Mouse (Mus musculus) spleen, adult 2 months (tissue): ENCODE measurements around the gene Kif5a. TPM values are rescaled to one million over a fixed set of nuclear protein-coding genes. Genes with fewer than 3 reads are reported as not detected.

ENCODE experiments used
- DNase-seq, 2 experiments: peaks; one replicate each; pipeline versions ENCODE4 v3.0.0 to v3.0.0-alpha.2; 2012 to 2021; ENCODE audit warnings: low spot score in 2 of 2, low read depth in 1 of 2
- H3K27ac ChIP-seq: fragments of 200-500 bp; 2 replicates; pipeline ENCODE4 v1.5.1; 2012; ENCODE audit warnings: low read length, inconsistent platforms; ENCODE audit not compliant: insufficient read depth
- H3K27me3 ChIP-seq: fragments of 200-500 bp; 2 replicates; pipeline ENCODE4 v1.6.1; 2012; ENCODE audit warnings: mild to moderate bottlenecking, moderate library complexity, low read length, inconsistent platforms; ENCODE audit not compliant: control insufficient read depth, insufficient read depth
- H3K36me3 ChIP-seq: fragments of 200-500 bp; 2 replicates; pipeline ENCODE4 v1.6.1; 2012; ENCODE audit warnings: mild to moderate bottlenecking, low read length, inconsistent platforms; ENCODE audit not compliant: control insufficient read depth, insufficient read depth
- H3K4me1 ChIP-seq: fragments of 200-500 bp; 2 replicates; pipeline ENCODE4 v1.6.1; 2011; ENCODE audit warnings: inconsistent platforms; ENCODE audit not compliant: control insufficient read depth, insufficient read depth, insufficient read length
- H3K4me3 ChIP-seq: fragments of 200-500 bp; 2 replicates; pipeline ENCODE4 v1.5.1; 2011; ENCODE audit warnings: mild to moderate bottlenecking, inconsistent platforms; ENCODE audit not compliant: insufficient read depth, insufficient read length; ENCODE audit errors: extremely low read depth
- CTCF ChIP-seq: fragments of 200-500 bp; IDR thresholded peaks from 2 replicates; pipeline ENCODE4 v1.5.1; 2011; ENCODE audit warnings: mild to moderate bottlenecking, inconsistent platforms; ENCODE audit not compliant: insufficient read depth, insufficient read length, insufficient replicate concordance; ENCODE audit errors: extremely low read depth
- POLR2A ChIP-seq: fragments of 200-500 bp; IDR thresholded peaks from 2 replicates; pipeline ENCODE4 v1.6.1; 2011; ENCODE audit warnings: low read depth, low read length, inconsistent platforms
- WGBS: fragments of 180-500 bp; shearing (Covaris S2); methylation state at CpG from one replicate; pipeline ENCODE4 v1.1.7; 2018; 5-methylcytosine and 5-hydroxymethylcytosine counted together
- polyA plus RNA-seq: library from polyadenylated mRNA; depleted of rRNA; stranded (reverse); fragments of >200 nt; gene quantifications from 2 replicates; pipeline ENCODE4 v1.2.3, GENCODE M21; 2012

Kif5a gene
- polyA plus RNA-seq, 1 experiment: 0.72 TPM

GRCm38 (mm10) chr10:127230693-127231092, 32.5 kb downstream of the Kif5a start:
- no peak for DNase-seq
- no peaks in the 10 kb centered on the region for H3K36me3 ChIP-seq
- 11% methylated on average over 12 of the region's 12 CpGs for WGBS
- H3K27me3 ChIP-seq: no peaks in the 10 kb centered on the region
- peaks cover 3% of the 10 kb centered on the region for H3K4me1 ChIP-seq
- H3K4me3 ChIP-seq: no peak overlapping the region
- no peak overlapping the region for H3K27ac ChIP-seq
- TF ChIP-seq POLR2A (no peak), CTCF (no peak)

- TF ChIP-seq POLR2A (no peak), CTCF (peak; percentile 12; the same call in 1 of the 2 replicates)
- Histone ChIP-seq H3K36me3 (no peaks in the 10 kb centered on the region), H3K27me3 (no peaks in the 10 kb centered on the region), H3K4me3 (no peak overlapping the region), H3K4me1 (peaks cover 3% of the 10 kb centered on the region), H3K27ac (no peak overlapping the region)
- 22% methylated on average over 4 of the region's 4 CpGs for WGBS
- peak; percentile 7 to 44 for DNase-seq
Observed at GRCm38 (mm10) chr10:127228897-127229296, 34.3 kb downstream of the Kif5a start.

GRCm38 (mm10) chr10:127227163-127227562, 36.0 kb downstream of the Kif5a start:
- Histone ChIP-seq H3K36me3 (no peaks in the 10 kb centered on the region), H3K4me3 (no peak overlapping the region), H3K27me3 (no peaks in the 10 kb centered on the region), H3K27ac (no peak overlapping the region), H3K4me1 (peaks cover 3% of the 10 kb centered on the region)
- no peak for DNase-seq
- TF ChIP-seq CTCF (no peak), POLR2A (no peak)
- 52% methylated on average over 8 of the region's 8 CpGs for WGBS

- DNase-seq: no peak
- Histone ChIP-seq H3K4me1 (peaks cover 3% of the 10 kb centered on the region; the same call in 1 of the 2 replicates), H3K4me3 (no peak overlapping the region), H3K27me3 (no peaks in the 10 kb centered on the region), H3K36me3 (no peaks in the 10 kb centered on the region), H3K27ac (no peak overlapping the region)
- 62% methylated on average over 8 of the region's 8 CpGs for WGBS
- no peak for TF ChIP-seq CTCF
- TF ChIP-seq POLR2A: no peak
Observed at GRCm38 (mm10) chr10:127226318-127226895, 36.7 kb downstream of the Kif5a start.

GRCm38 (mm10) chr10:127225732-127226131, 37.4 kb downstream of the Kif5a start:
- DNase-seq: peak in 1 of 2 experiments; percentile 45
- TF ChIP-seq POLR2A (no peak), CTCF (no peak)
- no peak overlapping the region for H3K27ac ChIP-seq
- peaks cover 3% of the 10 kb centered on the region; the same call in 1 of the 2 replicates for H3K4me1 ChIP-seq
- H3K27me3 ChIP-seq: no peaks in the 10 kb centered on the region
- H3K36me3 ChIP-seq: no peaks in the 10 kb centered on the region
- WGBS: 8% methylated on average over 10 of the region's 10 CpGs
- H3K4me3 ChIP-seq: no peak overlapping the region

GRCm38 (mm10) chr10:127225213-127225612, 37.9 kb downstream of the Kif5a start:
- Histone ChIP-seq H3K4me1 (peaks cover 3% of the 10 kb centered on the region; the same call in 1 of the 2 replicates), H3K27ac (no peak overlapping the region), H3K27me3 (no peaks in the 10 kb centered on the region), H3K4me3 (no peak overlapping the region), H3K36me3 (no peaks in the 10 kb centered on the region)
- no peak for TF ChIP-seq CTCF
- no peak for TF ChIP-seq POLR2A
- no peak for DNase-seq
- 69% methylated on average over 6 of the region's 6 CpGs for WGBS

GRCm38 (mm10) chr10:127218339-127218738, 44.8 kb downstream of the Kif5a start:
- WGBS: 87% methylated on average over 2 of the region's 2 CpGs
- no peak for DNase-seq
- H3K27me3 ChIP-seq: no peaks in the 10 kb centered on the region
- no peaks in the 10 kb centered on the region for H3K4me1 ChIP-seq
- H3K27ac ChIP-seq: no peak overlapping the region
- H3K4me3 ChIP-seq: no peak overlapping the region
- TF ChIP-seq CTCF (no peak), POLR2A (no peak)
- no peaks in the 10 kb centered on the region for H3K36me3 ChIP-seq
